Mouse (Mus musculus): ENCODE results near the gene Gypa. TPM values are rescaled to one million over a fixed set of nuclear protein-coding genes. Genes with fewer than 3 reads are reported as not detected.

Gypa gene
- polyA plus RNA-seq, 1 experiment from 2014 or later: 18.5 TPM

DNA sequence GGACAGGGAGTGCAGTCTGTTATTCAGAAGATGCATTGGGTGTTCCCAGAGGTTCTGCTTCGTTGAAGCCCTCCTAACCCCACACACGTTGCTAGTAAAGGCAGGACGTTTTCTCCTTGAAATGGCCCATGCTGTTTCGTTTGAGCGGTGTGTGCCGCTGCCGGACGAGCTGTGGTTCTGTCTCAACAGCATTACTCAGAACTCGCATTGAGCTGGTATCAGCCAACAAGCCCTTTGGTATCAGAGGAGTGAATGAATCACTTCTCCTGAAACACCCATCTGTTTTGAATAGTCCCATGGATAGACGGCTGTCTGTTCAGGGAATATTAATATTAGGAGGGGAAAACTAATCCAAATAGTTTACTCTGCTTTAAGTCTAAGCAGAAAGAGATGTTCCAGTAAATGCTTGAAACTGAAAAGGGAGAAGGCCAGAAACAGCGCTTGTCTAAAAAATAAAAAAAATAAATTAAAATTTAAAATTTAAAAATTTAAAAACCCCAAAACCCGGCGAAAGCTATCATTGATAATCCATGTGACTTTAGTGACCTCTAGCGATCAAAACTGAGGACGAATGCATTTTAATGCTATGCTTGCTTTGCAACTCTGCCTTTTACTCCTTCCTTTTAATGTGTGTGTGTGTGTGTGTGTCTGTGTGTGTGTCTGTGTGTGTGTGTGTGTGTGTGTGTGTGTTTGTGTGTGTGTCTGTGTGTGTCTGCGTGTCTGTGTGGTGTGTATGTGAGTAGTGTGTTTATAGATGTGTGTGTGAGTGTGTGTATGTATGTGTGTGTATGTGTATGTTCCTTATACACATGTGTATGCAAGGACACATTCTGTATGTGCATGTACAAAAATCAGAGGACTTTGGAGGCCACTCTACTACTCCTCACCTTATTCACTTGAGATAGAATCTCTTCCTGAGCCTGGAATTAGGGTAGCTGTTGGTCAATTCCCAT is 10.5 kb upstream of the Gypa start:
- H3K4me2 ChIP-seq: no peak overlapping the region
- 42% methylated on average over 16 of the region's 16 CpGs for WGBS
- no peak overlapping the region for H3K27ac ChIP-seq (ENCODE audit: low read depth, low read length)
- no peak overlapping the region for H3K4me3 ChIP-seq (ENCODE audit: low read depth, low read length)
- no peak overlapping the region for H3K9ac ChIP-seq (ENCODE audit: low read length)
- H3K36me3 ChIP-seq (ENCODE audit: control insufficient read depth, insufficient read depth, low read length): no peaks in the 10 kb centered on the region
- DNase-seq (ENCODE audit: low spot score, missing footprints) (peak; percentile 91), ATAC-seq (ENCODE audit: low FRiP score) (0 out of 2 replicates have a peak, but pooled peaks have one; percentile 14)
- H3K27me3 ChIP-seq (ENCODE audit: control insufficient read depth, insufficient read depth, low read length): no peaks in the 10 kb centered on the region
- no peaks in the 10 kb centered on the region for H3K9me3 ChIP-seq (ENCODE audit: control insufficient read depth, low read length)
- no peaks in the 10 kb centered on the region for H3K4me1 ChIP-seq (ENCODE audit: control insufficient read depth, insufficient read depth, low read length)

DNA sequence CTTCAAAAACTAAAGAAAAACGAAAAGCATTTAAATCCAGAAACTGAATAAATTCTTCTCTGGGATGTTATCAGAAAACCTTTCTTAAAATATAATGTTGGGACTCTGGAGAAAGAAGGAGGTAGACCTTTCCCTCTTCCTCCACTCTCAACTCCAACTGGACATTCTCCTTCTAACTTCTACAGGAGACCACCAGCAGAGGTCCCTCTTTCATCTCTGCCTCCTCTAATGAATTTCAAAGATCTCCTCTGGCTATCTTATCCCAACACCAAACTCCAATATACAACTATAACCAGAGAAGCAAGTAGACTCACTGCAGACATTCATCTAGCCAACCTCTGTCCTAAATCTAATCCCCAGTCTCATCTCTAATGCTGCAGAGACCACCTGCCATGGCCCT is 2.0 kb upstream of the Gypa start:
- Histone ChIP-seq H3K4me1 (ENCODE audit: control insufficient read depth, insufficient read depth, low read length) (no peaks in the 10 kb centered on the region), H3K27me3 (ENCODE audit: control insufficient read depth, insufficient read depth, low read length) (no peaks in the 10 kb centered on the region), H3K4me3 (ENCODE audit: low read depth, low read length) (no peak overlapping the region), H3K36me3 (ENCODE audit: control insufficient read depth, insufficient read depth, low read length) (no peaks in the 10 kb centered on the region), H3K9me3 (ENCODE audit: control insufficient read depth, low read length) (no peaks in the 10 kb centered on the region), H3K9ac (ENCODE audit: low read length) (no peak overlapping the region), H3K27ac (ENCODE audit: low read depth, low read length) (no peak overlapping the region), H3K4me2 (no peak overlapping the region)
- ATAC-seq (ENCODE audit: low FRiP score): no peak
- WGBS: 68% methylated on average over 1 of the region's 1 CpGs
- DNase-seq (ENCODE audit: low spot score, missing footprints): no peak

DNA sequence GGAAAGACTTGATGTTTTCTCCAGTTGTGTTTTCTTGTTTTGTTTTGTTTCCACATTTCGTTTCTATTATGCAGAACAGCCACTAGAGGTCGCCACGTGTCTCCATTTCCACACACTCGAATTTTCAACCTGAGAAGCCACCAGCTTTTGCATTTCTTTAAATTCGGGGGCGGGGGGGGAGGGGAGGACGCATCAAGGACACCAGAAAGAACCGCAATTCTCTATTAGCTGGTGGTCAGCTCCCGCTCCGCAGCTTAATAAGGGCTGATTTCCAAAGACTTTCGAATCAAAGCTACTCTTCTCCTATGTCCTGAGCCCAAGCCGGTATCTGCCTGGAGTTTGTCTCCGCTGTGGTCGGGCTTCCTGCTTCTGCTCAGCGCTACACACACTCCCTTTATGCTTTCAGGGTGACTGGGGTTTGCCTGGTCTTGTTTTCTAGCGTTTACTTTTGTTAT is 567 bp upstream of the Gypa start:
- no peak overlapping the region for H3K27ac ChIP-seq (ENCODE audit: low read depth, low read length)
- DNase-seq (ENCODE audit: low spot score, missing footprints): peak; percentile 96
- ATAC-seq (ENCODE audit: low FRiP score): peak; percentile 79
- no peaks in the 10 kb centered on the region for H3K27me3 ChIP-seq (ENCODE audit: control insufficient read depth, insufficient read depth, low read length)
- under 1% methylated on average over 16 of the region's 16 CpGs for WGBS
- H3K9ac ChIP-seq (ENCODE audit: low read length): peak overlapping the region; percentile 56
- no peaks in the 10 kb centered on the region for H3K4me1 ChIP-seq (ENCODE audit: control insufficient read depth, insufficient read depth, low read length)
- H3K9me3 ChIP-seq (ENCODE audit: control insufficient read depth, low read length): no peaks in the 10 kb centered on the region
- no peaks in the 10 kb centered on the region for H3K36me3 ChIP-seq (ENCODE audit: control insufficient read depth, insufficient read depth, low read length)
- peak overlapping the region; percentile 67 for H3K4me2 ChIP-seq
- H3K4me3 ChIP-seq (ENCODE audit: low read depth, low read length): peak overlapping the region; percentile 46

DNA sequence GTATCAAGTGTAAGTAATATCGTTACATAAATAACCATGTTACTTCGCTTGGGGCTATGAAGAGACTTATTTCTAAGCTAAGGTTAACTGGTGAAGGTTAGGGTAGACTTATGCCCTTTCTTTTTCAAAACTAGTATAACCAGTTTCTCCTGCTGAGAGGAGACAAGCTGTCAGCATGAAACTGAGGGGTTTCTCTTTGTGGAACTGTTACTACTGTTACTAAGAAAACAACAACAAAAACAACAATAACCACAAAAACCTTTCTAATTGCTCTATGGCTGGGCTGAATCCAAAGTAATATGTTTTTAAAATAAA is 722 bp downstream of the Gypa start:
- DNase-seq (ENCODE audit: low spot score, missing footprints): no peak
- WGBS: 83% methylated on average over 2 of the region's 2 CpGs

DNA sequence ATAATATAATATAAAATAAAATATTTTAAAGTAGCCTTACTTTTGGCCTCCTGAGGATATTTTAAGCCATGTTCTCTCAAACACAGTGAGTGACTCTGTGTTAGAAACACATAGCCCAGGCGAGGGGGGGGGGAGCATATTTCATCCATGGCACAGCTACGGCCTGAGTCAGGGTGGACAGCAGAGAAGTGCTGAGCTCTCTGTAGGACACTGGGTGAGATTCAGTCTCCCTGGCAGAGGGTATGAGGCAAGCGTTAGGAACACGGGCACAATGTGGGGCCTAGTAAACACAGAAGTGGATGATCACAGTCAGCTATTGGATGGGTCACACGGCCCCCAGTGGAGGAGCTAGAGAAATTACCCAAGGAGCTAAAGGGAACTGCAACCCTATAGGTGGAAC is 1.2 kb downstream of the Gypa start:
- DNase-seq (ENCODE audit: low spot score, missing footprints): no peak
- H3K9me3 ChIP-seq (ENCODE audit: control insufficient read depth, low read length): no peaks in the 10 kb centered on the region
- no peak overlapping the region for H3K9ac ChIP-seq (ENCODE audit: low read length)
- H3K4me2 ChIP-seq: no peak overlapping the region
- H3K27me3 ChIP-seq (ENCODE audit: control insufficient read depth, insufficient read depth, low read length): no peaks in the 10 kb centered on the region
- H3K36me3 ChIP-seq (ENCODE audit: control insufficient read depth, insufficient read depth, low read length): no peaks in the 10 kb centered on the region
- ATAC-seq (ENCODE audit: low FRiP score): peak; percentile 68; the same call in 1 of the 2 replicates
- 84% methylated on average over 5 of the region's 5 CpGs for WGBS
- H3K27ac ChIP-seq (ENCODE audit: low read depth, low read length): no peak overlapping the region
- no peak overlapping the region for H3K4me3 ChIP-seq (ENCODE audit: low read depth, low read length)
- H3K4me1 ChIP-seq (ENCODE audit: control insufficient read depth, insufficient read depth, low read length): no peaks in the 10 kb centered on the region

More for the DNA sequence above, 722 bp downstream of the Gypa start:
- H3K4me1 ChIP-seq (ENCODE audit: control insufficient read depth, insufficient read depth, low read length): no peaks in the 10 kb centered on the region
- H3K9ac ChIP-seq (ENCODE audit: low read length): no peak overlapping the region
- no peak overlapping the region for H3K27ac ChIP-seq (ENCODE audit: low read depth, low read length)
- no peak for ATAC-seq (ENCODE audit: low FRiP score)
- no peaks in the 10 kb centered on the region for H3K27me3 ChIP-seq (ENCODE audit: control insufficient read depth, insufficient read depth, low read length)
- no peaks in the 10 kb centered on the region for H3K36me3 ChIP-seq (ENCODE audit: control insufficient read depth, insufficient read depth, low read length)
- no peaks in the 10 kb centered on the region for H3K9me3 ChIP-seq (ENCODE audit: control insufficient read depth, low read length)
- no peak overlapping the region for H3K4me2 ChIP-seq
- H3K4me3 ChIP-seq (ENCODE audit: low read depth, low read length): no peak overlapping the region

GRCm38 (mm10) chr8:80495527-80495926 is 1.9 kb downstream of the Gypa start:
- H3K36me3 ChIP-seq (ENCODE audit: control insufficient read depth, insufficient read depth, low read length): no peaks in the 10 kb centered on the region
- ATAC-seq (ENCODE audit: low FRiP score): no peak
- WGBS: 94% methylated on average over 6 of the region's 6 CpGs
- no peak overlapping the region for H3K27ac ChIP-seq (ENCODE audit: low read depth, low read length)
- no peak overlapping the region for H3K4me3 ChIP-seq (ENCODE audit: low read depth, low read length)
- no peaks in the 10 kb centered on the region for H3K9me3 ChIP-seq (ENCODE audit: control insufficient read depth, low read length)
- H3K4me1 ChIP-seq (ENCODE audit: control insufficient read depth, insufficient read depth, low read length): no peaks in the 10 kb centered on the region
- H3K27me3 ChIP-seq (ENCODE audit: control insufficient read depth, insufficient read depth, low read length): no peaks in the 10 kb centered on the region
- DNase-seq (ENCODE audit: low spot score, missing footprints): no peak
- no peak overlapping the region for H3K9ac ChIP-seq (ENCODE audit: low read length)
- H3K4me2 ChIP-seq: no peak overlapping the region

- DNase-seq (ENCODE audit: low spot score, missing footprints) (no peak), ATAC-seq (ENCODE audit: low FRiP score) (no peak)
- no peaks in the 10 kb centered on the region for H3K4me1 ChIP-seq (ENCODE audit: control insufficient read depth, insufficient read depth, low read length)
- H3K4me3 ChIP-seq (ENCODE audit: low read depth, low read length): no peak overlapping the region
- WGBS: 75% methylated on average over 4 of the region's 4 CpGs
- no peak overlapping the region for H3K4me2 ChIP-seq
- H3K27me3 ChIP-seq (ENCODE audit: control insufficient read depth, insufficient read depth, low read length): no peaks in the 10 kb centered on the region
- no peaks in the 10 kb centered on the region for H3K36me3 ChIP-seq (ENCODE audit: control insufficient read depth, insufficient read depth, low read length)
- no peaks in the 10 kb centered on the region for H3K9me3 ChIP-seq (ENCODE audit: control insufficient read depth, low read length)
- no peak overlapping the region for H3K9ac ChIP-seq (ENCODE audit: low read length)
- H3K27ac ChIP-seq (ENCODE audit: low read depth, low read length): no peak overlapping the region
These were observed 3.7 kb downstream of the Gypa start for GRCm38 (mm10) chr8:80497323-80497722.

DNA sequence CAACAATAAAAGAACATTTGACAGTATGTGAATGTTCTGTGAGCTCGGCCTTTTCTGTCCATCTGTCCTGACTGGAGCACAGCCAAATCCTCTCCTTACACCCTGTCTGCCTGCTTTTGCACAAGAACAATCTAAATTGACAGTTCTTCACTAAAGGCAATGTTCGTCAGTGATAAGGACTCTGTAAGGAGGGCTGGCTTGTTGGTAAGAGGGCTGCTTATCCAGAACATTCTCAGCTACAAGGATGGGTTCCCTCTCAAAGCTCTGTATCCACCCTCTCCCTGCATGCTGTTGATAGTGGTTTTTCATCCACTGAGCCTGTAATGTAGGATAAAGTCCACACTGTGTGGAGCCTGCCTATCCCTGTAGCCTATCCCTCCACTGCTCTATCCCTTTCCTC is 6.7 kb downstream of the Gypa start:
- Histone ChIP-seq H3K27ac (ENCODE audit: low read depth, low read length) (no peak overlapping the region), H3K9ac (ENCODE audit: low read length) (no peak overlapping the region), H3K36me3 (ENCODE audit: control insufficient read depth, insufficient read depth, low read length) (no peaks in the 10 kb centered on the region), H3K4me2 (no peak overlapping the region), H3K4me3 (ENCODE audit: low read depth, low read length) (no peak overlapping the region), H3K27me3 (ENCODE audit: control insufficient read depth, insufficient read depth, low read length) (no peaks in the 10 kb centered on the region), H3K9me3 (ENCODE audit: control insufficient read depth, low read length) (no peaks in the 10 kb centered on the region), H3K4me1 (ENCODE audit: control insufficient read depth, insufficient read depth, low read length) (no peaks in the 10 kb centered on the region)
- WGBS: 82% methylated on average over 2 of the region's 2 CpGs
- ATAC-seq (ENCODE audit: low FRiP score) (no peak), DNase-seq (ENCODE audit: low spot score, missing footprints) (no peak)

DNA sequence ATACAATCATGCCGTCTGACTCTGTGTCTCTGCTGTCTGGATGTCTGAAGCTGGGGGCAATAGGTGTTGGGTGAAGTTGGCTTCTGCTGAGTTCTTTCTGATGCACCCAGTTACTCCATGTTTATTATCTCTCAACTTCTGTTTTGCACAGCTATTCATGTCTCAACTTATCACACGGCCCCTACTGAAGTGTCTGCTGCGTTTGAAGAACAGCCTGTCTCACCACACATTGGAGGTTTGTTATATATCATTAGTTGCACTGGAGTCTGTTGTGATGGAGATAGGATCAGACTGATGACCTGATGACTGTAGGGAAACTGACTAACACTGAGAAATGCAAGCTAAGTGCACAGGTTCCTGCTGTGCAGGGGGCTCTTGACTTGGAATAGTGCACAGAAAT is 7.2 kb downstream of the Gypa start:
- 92% methylated on average over 3 of the region's 3 CpGs for WGBS
- Histone ChIP-seq H3K27ac (ENCODE audit: low read depth, low read length) (no peak overlapping the region), H3K27me3 (ENCODE audit: control insufficient read depth, insufficient read depth, low read length) (no peaks in the 10 kb centered on the region), H3K4me1 (ENCODE audit: control insufficient read depth, insufficient read depth, low read length) (no peaks in the 10 kb centered on the region), H3K4me2 (no peak overlapping the region), H3K36me3 (ENCODE audit: control insufficient read depth, insufficient read depth, low read length) (no peaks in the 10 kb centered on the region), H3K4me3 (ENCODE audit: low read depth, low read length) (no peak overlapping the region), H3K9me3 (ENCODE audit: control insufficient read depth, low read length) (no peaks in the 10 kb centered on the region), H3K9ac (ENCODE audit: low read length) (no peak overlapping the region)
- DNase-seq (ENCODE audit: low spot score, missing footprints): no peak
- ATAC-seq (ENCODE audit: low FRiP score): no peak
